Mouse (Mus musculus) heart, adult 2 months (tissue): Measurements from ENCODE around the gene Gng10.

ENCODE experiments used
- CTCF ChIP-seq: fragments of 200-600 bp; IDR thresholded peaks from 2 replicates; pipeline ENCODE4 v1.8.1; 2022; ENCODE audit warnings: antibody characterized with exemption, mild to moderate bottlenecking, moderate library complexity
- EP300 ChIP-seq: fragments of 200-500 bp; IDR thresholded peaks from 2 replicates; pipeline ENCODE4 v1.6.1; 2011; ENCODE audit warnings: low read depth, low read length, control low read depth; ENCODE audit not compliant: insufficient read depth

GRCm38 (mm10) chr4:59040397-59041287 is 5.8 kb downstream of the Gng10 start:
- no peak for TF ChIP-seq EP300
- no peak for TF ChIP-seq CTCF
